Mouse (Mus musculus): ENCODE measurements around the gene BC037034. TPM values are rescaled to one million over a fixed set of nuclear protein-coding genes. Genes with fewer than 3 reads are reported as not detected.
A peak's percentile ranks its signal among the peaks of the same experiment; 100 is the strongest.

Gene BC037034
- total and polyA plus RNA-seq, 2 experiments from 2014 or later: 13.5 to 89.3 TPM

DNA sequence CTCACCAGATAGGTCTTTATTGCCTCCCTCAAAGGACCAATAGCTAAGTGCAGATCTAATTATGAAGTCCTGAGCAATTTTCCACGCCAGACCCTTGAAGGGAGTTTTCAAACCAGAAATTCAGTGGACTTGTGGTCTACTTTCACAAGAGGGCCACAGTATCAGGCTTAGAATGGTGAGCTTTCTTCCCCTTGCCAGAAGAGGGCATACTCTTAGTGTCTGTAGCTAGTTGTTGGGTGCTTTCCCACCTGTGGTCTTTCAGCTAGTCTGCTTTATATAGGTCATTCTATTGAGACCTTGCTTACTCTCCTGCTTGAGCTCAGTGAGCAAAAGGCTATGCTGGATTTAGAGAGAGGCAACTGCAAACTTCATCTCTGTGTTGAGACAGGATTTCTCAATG lies 19.7 kb upstream of the BC037034 start:
- no peaks in the 10 kb centered on the region for H3K36me3 ChIP-seq (ENCODE audit: insufficient read depth, low read length)
- H3K4me2 ChIP-seq (ENCODE audit: low read depth, low read length): no peak overlapping the region
- DNase-seq (ENCODE audit: low spot score) (no peak), ATAC-seq (no peak)
- WGBS: 74% methylated on average over 1 of the region's 1 CpGs
- H3K27ac ChIP-seq: no peak overlapping the region
- H3K9ac ChIP-seq (replicated peaks; ENCODE audit: low read length): no peak overlapping the region
- no peak for TF ChIP-seq CTCF (IDR thresholded peaks at IDR 0.05; ENCODE audit: low read depth)
- no peak overlapping the region for H3K4me3 ChIP-seq (ENCODE audit: low read length)
- no peaks in the 10 kb centered on the region for H3K27me3 ChIP-seq (ENCODE audit: insufficient read depth, low read length)
- H3K9me3 ChIP-seq (ENCODE audit: low read length): no peaks in the 10 kb centered on the region
- no peaks in the 10 kb centered on the region; the same call in 1 of the 2 replicates for H3K4me1 ChIP-seq (ENCODE audit: insufficient read depth, low read length)

DNA sequence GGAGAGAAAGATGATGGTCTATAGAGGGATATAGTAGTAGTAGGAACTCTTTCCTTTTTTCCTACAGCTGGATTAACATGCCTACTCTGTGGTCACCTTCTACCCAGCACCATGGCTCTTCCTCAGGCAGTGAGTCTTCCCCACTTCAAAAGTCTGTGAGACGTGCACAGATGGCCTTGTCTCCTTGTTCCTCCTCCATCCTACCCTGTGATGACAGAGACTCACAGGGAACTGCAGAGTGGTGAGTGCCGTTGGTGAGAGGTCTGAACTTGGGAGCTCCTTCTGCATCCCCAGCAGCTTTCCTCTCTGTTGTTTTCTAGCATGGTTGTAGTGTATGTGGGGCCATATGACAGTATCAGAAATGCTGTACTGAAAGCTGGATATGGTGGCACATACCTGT lies 18.0 kb upstream of the BC037034 start:
- WGBS: 86% methylated on average over 2 of the region's 2 CpGs
- H3K4me1 ChIP-seq (ENCODE audit: insufficient read depth, low read length): no peaks in the 10 kb centered on the region; the same call in 1 of the 2 replicates
- H3K9ac ChIP-seq (replicated peaks; ENCODE audit: low read length): no peak overlapping the region
- DNase-seq (ENCODE audit: low spot score) (no peak), ATAC-seq (no peak)
- no peaks in the 10 kb centered on the region for H3K36me3 ChIP-seq (ENCODE audit: insufficient read depth, low read length)
- no peaks in the 10 kb centered on the region for H3K9me3 ChIP-seq (ENCODE audit: low read length)
- no peak overlapping the region for H3K27ac ChIP-seq
- H3K27me3 ChIP-seq (ENCODE audit: insufficient read depth, low read length): no peaks in the 10 kb centered on the region
- H3K4me2 ChIP-seq (ENCODE audit: low read depth, low read length): no peak overlapping the region
- no peak overlapping the region for H3K4me3 ChIP-seq (ENCODE audit: low read length)
- no peak for TF ChIP-seq CTCF (IDR thresholded peaks at IDR 0.05; ENCODE audit: low read depth)

DNA sequence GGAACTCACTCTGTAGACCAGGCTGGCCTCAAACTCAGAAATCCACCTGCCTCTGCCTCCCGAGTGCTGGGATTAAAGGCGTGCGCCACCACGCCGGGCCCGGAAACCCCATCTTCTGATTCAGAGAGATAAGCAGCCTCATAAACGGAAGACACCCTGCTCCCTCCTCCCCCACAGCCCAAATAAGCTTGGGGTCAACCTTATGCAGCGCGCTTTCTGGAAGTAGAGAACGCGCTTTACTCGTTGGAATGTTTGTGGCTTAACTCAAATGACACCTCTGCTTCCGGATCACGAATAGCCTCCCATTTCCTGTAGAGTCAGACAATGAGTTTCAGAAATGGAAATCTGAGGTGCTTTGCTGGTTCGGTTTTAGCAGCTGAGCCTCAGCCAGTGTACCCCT lies 17.0 kb upstream of the BC037034 start:
- no peak overlapping the region for H3K9ac ChIP-seq (replicated peaks; ENCODE audit: low read length)
- no peak for TF ChIP-seq CTCF (IDR thresholded peaks at IDR 0.05; ENCODE audit: low read depth)
- H3K4me2 ChIP-seq (ENCODE audit: low read depth, low read length): peak overlapping the region; percentile 70; the same call in 1 of the 2 replicates
- DNase-seq (ENCODE audit: low spot score): no peak
- H3K4me3 ChIP-seq (ENCODE audit: low read length): peak overlapping the region; percentile 66; the same call in 1 of the 2 replicates
- H3K36me3 ChIP-seq (ENCODE audit: insufficient read depth, low read length): no peaks in the 10 kb centered on the region
- H3K27ac ChIP-seq: no peak overlapping the region
- H3K27me3 ChIP-seq (ENCODE audit: insufficient read depth, low read length): no peaks in the 10 kb centered on the region
- no peak for ATAC-seq
- no peaks in the 10 kb centered on the region for H3K9me3 ChIP-seq (ENCODE audit: low read length)
- H3K4me1 ChIP-seq (ENCODE audit: insufficient read depth, low read length): no peaks in the 10 kb centered on the region; the same call in 1 of the 2 replicates
- 92% methylated on average over 15 of the region's 15 CpGs for WGBS

- WGBS: 24% methylated on average over 26 of the region's 26 CpGs
- Histone ChIP-seq H3K27me3 (ENCODE audit: insufficient read depth, low read length) (no peaks in the 10 kb centered on the region), H3K9me3 (ENCODE audit: low read length) (no peaks in the 10 kb centered on the region), H3K9ac (replicated peaks; ENCODE audit: low read length) (no peak overlapping the region), H3K4me3 (ENCODE audit: low read length) (peak overlapping the region; percentile 66), H3K36me3 (ENCODE audit: insufficient read depth, low read length) (no peaks in the 10 kb centered on the region), H3K4me2 (ENCODE audit: low read depth, low read length) (peak overlapping the region; percentile 70), H3K27ac (no peak overlapping the region), H3K4me1 (ENCODE audit: insufficient read depth, low read length) (no peaks in the 10 kb centered on the region; the same call in 1 of the 2 replicates)
- ATAC-seq: no peak
- TF ChIP-seq CTCF (IDR thresholded peaks at IDR 0.05; ENCODE audit: low read depth): no peak
- no peak for DNase-seq (ENCODE audit: low spot score)
These were observed 16.6 kb upstream of the BC037034 start for GRCm38 (mm10) chr5:138280425-138280768.

GRCm38 (mm10) chr5:138279585-138280424 lies 16.0 kb upstream of the BC037034 start, which contains the start of the genes Gm43720, Gpc2 and Stag3:
Gene Gm43720, minus strand, starts transcription at chr5:138279958.
Gene Gpc2, minus strand, starts transcription at chr5:138280005.
Gene Stag3, plus strand, starts transcription at chr5:138280240.
- ATAC-seq (peak; percentile 99), DNase-seq (ENCODE audit: low spot score) (peak; percentile 98)
- no peaks in the 10 kb centered on the region for H3K9me3 ChIP-seq (ENCODE audit: low read length)
- under 1% methylated on average over 56 of the region's 56 CpGs for WGBS
- no peaks in the 10 kb centered on the region for H3K36me3 ChIP-seq (ENCODE audit: insufficient read depth, low read length)
- H3K27me3 ChIP-seq (ENCODE audit: insufficient read depth, low read length): no peaks in the 10 kb centered on the region
- peak within 1 kb of the TSS; percentile 70 for H3K4me2 ChIP-seq (ENCODE audit: low read depth, low read length)
- no peaks in the 10 kb centered on the region; the same call in 1 of the 2 replicates for H3K4me1 ChIP-seq (ENCODE audit: insufficient read depth, low read length)
- peak within 1 kb of the TSS; percentile 63; the same call in 1 of the 2 replicates for H3K27ac ChIP-seq
- H3K9ac ChIP-seq (replicated peaks; ENCODE audit: low read length): peak within 1 kb of the TSS; percentile 62
- H3K4me3 ChIP-seq (ENCODE audit: low read length): peak within 1 kb of the TSS; percentile 66
- TF ChIP-seq CTCF (IDR thresholded peaks at IDR 0.05; ENCODE audit: low read depth): peak; percentile 24; the same call in 1 of the 2 replicates

- H3K9ac ChIP-seq (replicated peaks; ENCODE audit: low read length): no peak overlapping the region
- no peaks in the 10 kb centered on the region for H3K27me3 ChIP-seq (ENCODE audit: insufficient read depth, low read length)
- WGBS: 86% methylated on average over 7 of the region's 7 CpGs
- no peak for ATAC-seq
- H3K36me3 ChIP-seq (ENCODE audit: insufficient read depth, low read length): no peaks in the 10 kb centered on the region
- H3K9me3 ChIP-seq (ENCODE audit: low read length): no peaks in the 10 kb centered on the region
- H3K4me1 ChIP-seq (ENCODE audit: insufficient read depth, low read length): no peaks in the 10 kb centered on the region; the same call in 1 of the 2 replicates
- H3K4me3 ChIP-seq (ENCODE audit: low read length): no peak overlapping the region
- no peak overlapping the region for H3K27ac ChIP-seq
- TF ChIP-seq CTCF (IDR thresholded peaks at IDR 0.05; ENCODE audit: low read depth): no peak
- peak overlapping the region; percentile 70; the same call in 1 of the 2 replicates for H3K4me2 ChIP-seq (ENCODE audit: low read depth, low read length)
- no peak for DNase-seq (ENCODE audit: low spot score)
These were observed 14.2 kb upstream of the BC037034 start for GRCm38 (mm10) chr5:138277994-138278393.
